Mouse (Mus musculus): ENCODE measurements at regions not wholly inside any gene's neighbourhood (a gene's known extent, or its start where the extent isn't known, plus 50 kb on each side); places are given as distances from the start of the nearest gene placed in this dataset.

GRCm38 (mm10) chr5:79734885-79735284, 1285.1 kb upstream of the Adgrl3 start:
- TF ChIP-seq CHD2 (IDR thresholded peaks at IDR 0.05; ENCODE audit: low read depth, low read length) = no peak
- no peak for TF ChIP-seq HCFC1 (IDR thresholded peaks at IDR 0.05; ENCODE audit: borderline replicate concordance, insufficient read depth, low read length)

All from ES-E14 (cell line).